Mouse (Mus musculus): ENCODE measurements around the gene Ly6g6e. TPM values are rescaled to one million over a fixed set of nuclear protein-coding genes. Genes with fewer than 3 reads are reported as not detected.

The Ly6g6e gene
- total RNA-seq (2012; rRNA removed) (0.23 TPM in 1 of 2 replicates, not detected in the other), polyA plus RNA-seq (2012; ENCODE audit: insufficient read depth in 1 of 2, insufficient read length in 2 of 2, low read depth in 1 of 2, low replicate concordance in 2 of 2, missing spikeins in 1 of 2) (not detected)

DNA sequence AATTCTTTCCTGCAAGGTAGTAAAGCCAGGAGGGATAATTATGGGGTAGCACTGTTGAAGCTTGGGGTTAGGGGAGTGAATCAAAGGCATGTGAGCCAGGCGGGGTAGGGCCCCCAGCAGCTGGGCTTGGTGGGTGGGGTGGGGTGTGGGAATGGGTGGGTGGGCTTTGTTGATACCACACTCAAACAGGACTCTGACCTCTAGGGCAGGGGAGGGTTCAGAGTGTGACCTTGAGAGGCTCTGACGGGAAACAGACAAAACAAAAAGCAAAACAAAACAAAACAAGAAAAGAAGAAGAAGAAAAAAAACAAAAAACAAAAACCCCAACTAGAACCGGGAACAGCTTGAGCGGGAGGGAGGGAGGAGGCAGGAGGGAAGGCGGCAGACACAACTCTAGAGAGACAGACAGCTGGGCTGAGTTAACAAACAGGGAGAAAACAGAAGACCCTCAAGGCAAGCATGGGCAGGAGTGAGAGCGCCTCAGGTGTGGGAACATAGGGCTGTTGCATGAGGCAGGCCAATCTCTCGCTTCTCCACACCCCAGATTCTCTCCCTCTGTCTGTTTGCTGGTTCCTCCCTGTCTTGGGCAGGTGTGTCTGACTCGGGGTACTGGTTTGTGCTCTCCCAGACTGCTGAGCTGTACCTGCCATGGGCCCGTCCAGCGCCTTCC is at the start of gene Ly6g6e:
Ly6g6e (plus strand) TSS at position 396 of the 670 bp plus-strand sequence.
- H3K27me3 ChIP-seq (ENCODE audit: control insufficient read depth in 1 of 2, insufficient read depth in 2 of 2, low read length in 2 of 2): no peaks in the 10 kb centered on the region
- H3K4me1 ChIP-seq (ENCODE audit: control insufficient read depth in 1 of 2, insufficient read depth in 2 of 2, low read length in 2 of 2): peaks cover 15 to 22% of the 10 kb centered on the region in 2 experiments
- no peak within 1 kb of the TSS for H3K27ac ChIP-seq (ENCODE audit: control insufficient read depth, low read depth, low read length)
- TF ChIP-seq MXI1 (IDR thresholded peaks at IDR 0.05; ENCODE audit: low read depth, low read length): no peak
- TF ChIP-seq RAD21 (IDR thresholded peaks at IDR 0.05; ENCODE audit: low read depth, low read length): no peak
- no peak for TF ChIP-seq MAFK (IDR thresholded peaks at IDR 0.05; ENCODE audit: borderline replicate concordance, low read depth, low read length)
- TF ChIP-seq CHD2 (IDR thresholded peaks at IDR 0.05; ENCODE audit: low read length): no peak
- no peak for TF ChIP-seq POLR2A (IDR thresholded peaks at IDR 0.05; ENCODE audit: control insufficient read depth in 1 of 2, insufficient read depth in 1 of 2, low read depth in 1 of 2, low read length in 2 of 2, poor library complexity in 1 of 2)
- no peak for TF ChIP-seq TBP (IDR thresholded peaks at IDR 0.05; ENCODE audit: low read depth, low read length)
- no peak for TF ChIP-seq ZC3H11A (IDR thresholded peaks at IDR 0.05; ENCODE audit: low read depth, low read length)
- TF ChIP-seq MAX (IDR thresholded peaks at IDR 0.05; ENCODE audit: low read length): no peak
- TF ChIP-seq CTCF (IDR thresholded peaks at IDR 0.05 in 2 of 3, conservative IDR thresholded peaks at IDR 0.05 in 1 of 3; ENCODE audit: control insufficient read depth in 1 of 3, insufficient read depth in 1 of 3, low read depth in 2 of 3, low read length in 3 of 3, poor library complexity in 1 of 3, severe bottlenecking in 1 of 3): no peak
- no peak for TF ChIP-seq USF2 (IDR thresholded peaks at IDR 0.05; ENCODE audit: borderline replicate concordance in 1 of 2, insufficient read depth in 1 of 2, low read depth in 1 of 2, low read length in 2 of 2)
- no peak for TF ChIP-seq MAZ (IDR thresholded peaks at IDR 0.05; ENCODE audit: low read depth, low read length)
- TF ChIP-seq NELFE (IDR thresholded peaks at IDR 0.05; ENCODE audit: low read depth, low read length): no peak
- no peak for TF ChIP-seq ELF1 (IDR thresholded peaks at IDR 0.05; ENCODE audit: low read depth, low read length)
- no peak within 1 kb of the TSS for H3K9ac ChIP-seq (ENCODE audit: control insufficient read depth, low read depth, low read length, poor library complexity, severe bottlenecking)
- DNase-seq (ENCODE audit: low read depth, low spot score): no peak
- H3K36me3 ChIP-seq (ENCODE audit: control insufficient read depth in 1 of 2, insufficient read depth in 2 of 2, low read length in 2 of 2): peaks cover 0 to 21% of the 10 kb centered on the region in 2 experiments; a peak in 2 of 4 replicates
- H3K79me2 ChIP-seq (ENCODE audit: control insufficient read depth, insufficient read depth, low read length, poor library complexity): no peaks in the 10 kb centered on the region
- H3K4me3 ChIP-seq (ENCODE audit: control insufficient read depth in 1 of 2, insufficient read depth in 1 of 2, low read depth in 2 of 2, low read length in 2 of 2): no peak within 1 kb of the TSS
- H3K9me3 ChIP-seq (replicated peaks; ENCODE audit: insufficient read depth, low read length): no peaks in the 10 kb centered on the region

DNA sequence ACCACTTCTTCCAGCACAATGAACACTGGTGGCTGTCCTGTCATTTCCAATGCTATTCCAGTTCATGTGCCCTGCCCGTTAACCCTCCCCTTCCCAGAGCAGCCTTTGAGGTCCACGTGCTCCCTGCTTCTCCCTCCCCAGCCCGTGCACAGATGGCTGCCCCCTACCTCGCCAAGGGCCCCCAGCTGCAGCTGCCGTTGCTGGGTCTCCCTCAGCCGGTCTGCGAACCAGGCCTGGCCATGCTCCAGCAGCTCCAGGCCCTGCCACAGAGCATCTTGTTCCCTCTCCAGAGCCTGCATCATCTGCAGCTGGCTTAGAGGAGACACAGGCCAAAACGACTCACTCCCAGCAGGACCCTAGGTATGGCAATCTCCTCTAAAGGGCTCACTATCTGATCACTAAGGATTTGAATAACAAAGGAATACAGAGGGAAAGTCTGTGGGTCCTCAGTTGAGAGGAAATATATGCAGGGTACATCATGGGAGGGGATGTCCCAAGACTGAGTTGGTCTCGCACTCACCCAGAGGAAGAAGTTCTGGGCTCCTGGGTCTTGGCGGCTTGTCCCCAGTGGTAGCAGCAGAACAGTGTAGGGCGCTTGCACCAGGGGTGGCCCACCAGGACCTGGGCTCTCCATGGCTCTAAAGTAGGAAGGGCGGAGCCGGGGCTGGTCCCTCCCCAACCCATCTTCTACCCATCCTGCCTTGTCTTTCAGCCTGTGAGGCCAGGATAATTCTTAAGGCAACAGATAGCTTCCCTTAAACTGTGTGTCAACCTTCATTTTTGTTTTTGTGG is 49.2 kb upstream of the Ly6g6e start, which contains the start of gene Sapcd1:
Sapcd1 (minus strand) TSS at position 740 of the 792 bp plus-strand sequence.
- peak within 1 kb of the TSS; percentile 77 for H3K9ac ChIP-seq (ENCODE audit: control insufficient read depth, low read depth, low read length, poor library complexity, severe bottlenecking)
- H3K9me3 ChIP-seq (replicated peaks; ENCODE audit: insufficient read depth, low read length): no peaks in the 10 kb centered on the region
- peaks cover 39% of the 10 kb centered on the region for H3K79me2 ChIP-seq (ENCODE audit: control insufficient read depth, insufficient read depth, low read length, poor library complexity)
- peak; percentile 88 for DNase-seq (ENCODE audit: low read depth, low spot score)
- H3K36me3 ChIP-seq (ENCODE audit: control insufficient read depth in 1 of 2, insufficient read depth in 2 of 2, low read length in 2 of 2): peaks cover 0 to 43% of the 10 kb centered on the region in 2 experiments; a peak in 2 of 4 replicates
- H3K27ac ChIP-seq (ENCODE audit: control insufficient read depth, low read depth, low read length): peak within 1 kb of the TSS; percentile 85
- H3K4me1 ChIP-seq (ENCODE audit: control insufficient read depth in 1 of 2, insufficient read depth in 2 of 2, low read length in 2 of 2): peaks cover 17 to 49% of the 10 kb centered on the region in 2 experiments; a peak in 3 of 4 replicates
- no peaks in the 10 kb centered on the region for H3K27me3 ChIP-seq (ENCODE audit: control insufficient read depth in 1 of 2, insufficient read depth in 2 of 2, low read length in 2 of 2)
- peak within 1 kb of the TSS; percentile 66 to 69 for H3K4me3 ChIP-seq (ENCODE audit: control insufficient read depth in 1 of 2, insufficient read depth in 1 of 2, low read depth in 2 of 2, low read length in 2 of 2)
- TF ChIP-seq SIN3A (IDR thresholded peaks at IDR 0.05; ENCODE audit: low read length): peak; percentile 38; the same call in 1 of the 2 replicates
- TF ChIP-seq GABPA (IDR thresholded peaks at IDR 0.05; ENCODE audit: low read depth, low read length): no peak
- TF ChIP-seq MYC (IDR thresholded peaks at IDR 0.05; ENCODE audit: low read depth, low read length): 0 out of 2 replicates have a peak, but pooled peaks have one; percentile 51
- TF ChIP-seq TBP (IDR thresholded peaks at IDR 0.05; ENCODE audit: low read depth, low read length): peak; percentile 88
- TF ChIP-seq MAZ (IDR thresholded peaks at IDR 0.05; ENCODE audit: low read depth, low read length): 0 out of 2 replicates have a peak, but pooled peaks have one; percentile 27
- TF ChIP-seq USF2 (IDR thresholded peaks at IDR 0.05; ENCODE audit: borderline replicate concordance in 1 of 2, insufficient read depth in 1 of 2, low read depth in 1 of 2, low read length in 2 of 2): no peak
- TF ChIP-seq JUND (IDR thresholded peaks at IDR 0.05; ENCODE audit: low read depth, low read length): no peak
- TF ChIP-seq MYB (IDR thresholded peaks at IDR 0.05; ENCODE audit: low read depth, low read length): no peak
- no peak for TF ChIP-seq NRF1 (IDR thresholded peaks at IDR 0.05; ENCODE audit: insufficient read depth, low read depth, low read length, poor library complexity, severe bottlenecking)
- no peak for TF ChIP-seq MEF2A (IDR thresholded peaks at IDR 0.05; ENCODE audit: extremely low read depth, insufficient replicate concordance, low read depth, low read length, poor library complexity, severe bottlenecking)
- TF ChIP-seq CTCF (IDR thresholded peaks at IDR 0.05 in 2 of 3, conservative IDR thresholded peaks at IDR 0.05 in 1 of 3; ENCODE audit: control insufficient read depth in 1 of 3, insufficient read depth in 1 of 3, low read depth in 2 of 3, low read length in 3 of 3, poor library complexity in 1 of 3, severe bottlenecking in 1 of 3): no peak
- no peak for TF ChIP-seq BHLHE40 (IDR thresholded peaks at IDR 0.05; ENCODE audit: borderline replicate concordance, low read depth, low read length)
- TF ChIP-seq NELFE (IDR thresholded peaks at IDR 0.05; ENCODE audit: low read depth, low read length): peak; percentile 73; the same call in 1 of the 2 replicates
- TF ChIP-seq ELF1 (IDR thresholded peaks at IDR 0.05; ENCODE audit: low read depth, low read length): no peak
- 0 out of 2 replicates have a peak, but pooled peaks have one; percentile 7 for TF ChIP-seq ETS1 (IDR thresholded peaks at IDR 0.05; ENCODE audit: low read depth, low read length)
- TF ChIP-seq POLR2A (IDR thresholded peaks at IDR 0.05; ENCODE audit: control insufficient read depth in 1 of 2, insufficient read depth in 1 of 2, low read depth in 1 of 2, low read length in 2 of 2, poor library complexity in 1 of 2): peak; percentile 37 to 86; a peak in 2 of 4 replicates
- no peak for TF ChIP-seq RCOR1 (IDR thresholded peaks at IDR 0.05; ENCODE audit: low read depth, low read length)
- TF ChIP-seq CHD1 (IDR thresholded peaks at IDR 0.05; ENCODE audit: low read depth, low read length): no peak
- no peak for TF ChIP-seq ZNF384 (IDR thresholded peaks at IDR 0.05; ENCODE audit: low read depth, low read length)
